Mouse (Mus musculus) thymus, adult 18-20 months (tissue): Measurements from ENCODE around the gene Efcab9.
"Not testable (repeated sequence)": the region's sequence is repeated elsewhere in the genome, so short reads cannot be mapped to it uniquely, and the experiment has no call there.

Experiments
- DNase-seq, 2 experiments: peaks; one replicate each; pipeline ENCODE4 v3.0.0; 2022; ENCODE audit warnings: mixed read lengths in 2 of 2

Efcab9 gene

GRCm38 (mm10) chr11:32535646-32536045, 3.8 kb upstream of the Efcab9 start:
- no peak for DNase-seq

GRCm38 (mm10) chr11:32534453-32535075, 2.7 kb upstream of the Efcab9 start:
- DNase-seq: no peak

- DNase-seq: peak; percentile 67 to 74
Measured at GRCm38 (mm10) chr11:32533482-32534261, 1.8 kb upstream of the Efcab9 start.

DNA sequence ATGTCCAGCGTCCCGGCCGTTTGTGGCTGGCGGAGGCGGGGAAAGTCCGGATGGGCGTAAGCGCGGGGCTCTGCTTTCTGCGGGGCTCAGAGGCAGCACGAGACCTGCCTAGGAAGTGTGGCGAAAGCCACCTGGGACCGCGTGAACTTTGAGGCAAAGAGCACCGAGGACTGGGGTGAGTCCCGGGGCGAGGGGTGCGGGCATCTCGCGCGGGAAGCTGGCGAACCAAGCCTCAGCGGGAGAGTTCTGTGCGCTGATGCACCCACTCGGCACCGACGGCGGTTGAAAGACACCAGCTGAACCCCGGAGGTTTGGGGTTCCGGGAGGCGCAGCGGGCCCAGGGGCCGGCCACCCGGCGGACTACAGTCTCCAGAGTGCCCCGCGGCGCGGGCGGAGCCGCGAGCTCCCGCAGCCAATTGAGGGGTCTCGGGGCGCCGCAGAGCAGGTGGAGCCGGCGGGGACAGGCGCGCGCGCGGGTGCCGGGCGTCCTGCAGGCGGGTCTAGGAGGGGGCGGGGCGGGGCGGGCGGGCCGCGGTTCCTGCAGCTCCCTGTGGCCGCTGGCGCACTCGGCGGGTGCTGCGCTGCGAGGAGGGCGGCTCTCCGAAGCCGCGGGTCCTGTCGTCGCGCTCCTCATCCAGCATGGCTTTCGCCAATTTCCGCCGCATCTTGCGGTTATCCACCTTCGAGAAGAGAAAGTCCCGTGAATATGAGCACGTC, 1.0 kb upstream of the Efcab9 start, which contains the start of gene Stk10:
Gene Stk10, plus strand, starts transcription at position 541 of the 717 bp plus-strand sequence.
- DNase-seq: peak; percentile 91 to 92

DNA sequence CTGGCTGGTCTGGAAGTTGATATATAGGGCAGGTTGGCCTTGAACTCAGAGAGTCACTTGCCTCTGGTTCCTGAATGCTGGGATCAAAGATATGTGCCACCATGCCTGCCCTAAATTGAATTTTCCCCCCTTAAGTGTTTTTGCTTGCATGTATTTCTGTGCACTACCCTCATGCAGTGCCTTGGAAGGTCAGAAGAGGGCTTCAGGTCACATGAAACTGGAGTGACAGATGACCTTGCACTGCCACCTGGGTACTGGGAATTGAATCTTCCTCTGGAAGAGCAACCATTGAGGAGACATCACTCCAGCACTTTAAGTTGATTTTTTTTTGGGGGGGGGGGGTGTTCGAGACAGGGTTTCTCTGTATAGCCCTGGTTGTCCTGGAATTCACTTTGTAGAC, 1.7 kb downstream of the Efcab9 start:
- DNase-seq: no peak

- DNase-seq: no peak
Measured at GRCm38 (mm10) chr11:32527006-32527405, 4.9 kb downstream of the Efcab9 start.

DNA sequence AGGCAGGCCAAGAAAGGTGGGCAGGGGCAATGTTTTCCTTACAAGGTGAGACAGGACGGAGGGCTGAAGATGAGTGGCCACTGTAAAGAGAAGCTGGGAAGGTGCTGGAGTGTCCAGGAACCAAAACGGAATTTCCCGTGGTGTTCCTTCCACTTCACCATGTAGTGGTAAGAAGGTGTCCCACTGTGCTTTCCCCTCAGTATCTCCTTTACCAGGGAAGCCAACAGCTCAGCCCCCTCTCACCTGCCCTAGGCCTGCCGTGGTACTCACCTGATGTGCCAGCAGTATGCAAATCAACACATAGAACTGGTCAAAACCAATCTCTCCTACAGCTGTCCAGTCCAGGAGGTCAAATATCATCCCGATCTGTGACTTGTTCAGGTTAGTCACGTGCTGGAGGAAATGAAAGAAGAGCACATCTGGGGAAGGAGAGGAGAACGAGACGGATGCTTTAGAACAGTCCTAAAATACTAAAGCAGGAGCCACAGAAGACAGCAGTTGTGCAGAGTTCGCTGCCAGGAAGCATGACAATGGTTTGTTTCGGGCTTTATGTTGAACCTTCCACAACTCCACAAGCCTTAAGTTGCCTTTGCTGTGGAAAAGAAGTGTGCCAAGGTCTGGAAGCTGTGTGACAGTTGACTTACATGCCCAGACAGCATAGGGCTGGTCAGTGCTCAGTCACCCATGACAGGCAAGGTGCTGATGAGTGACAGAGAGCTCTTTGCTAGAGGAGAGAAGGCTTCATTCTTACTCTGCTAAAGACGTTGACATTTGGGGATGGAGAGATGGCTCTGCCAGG, 7.6 kb downstream of the Efcab9 start:
- no peak for DNase-seq

- DNase-seq: no peak
Measured at GRCm38 (mm10) chr11:32521246-32521645, 10.6 kb downstream of the Efcab9 start.

DNA sequence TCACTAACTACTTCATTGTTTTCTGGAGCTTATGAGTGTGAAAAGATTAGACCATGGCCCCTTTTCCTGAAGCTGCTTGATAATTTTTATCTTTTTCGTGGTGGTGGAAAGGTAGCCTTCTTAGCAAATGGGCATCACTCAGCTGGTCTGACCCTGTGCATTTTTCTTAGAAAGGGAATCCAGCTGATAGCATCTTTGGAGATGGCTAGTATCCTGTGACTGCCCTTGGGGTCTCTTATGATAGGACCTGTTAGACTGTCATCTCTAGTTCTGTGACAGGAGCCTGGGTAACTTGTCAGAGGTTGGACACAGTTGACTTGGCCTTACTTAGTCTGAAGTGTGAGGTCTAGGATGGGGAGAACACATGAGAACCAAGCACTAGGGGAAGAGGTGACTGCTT, 12.5 kb downstream of the Efcab9 start:
- DNase-seq: no peak

GRCm38 (mm10) chr11:32518770-32519169, 13.1 kb downstream of the Efcab9 start:
- no peak for DNase-seq

DNA sequence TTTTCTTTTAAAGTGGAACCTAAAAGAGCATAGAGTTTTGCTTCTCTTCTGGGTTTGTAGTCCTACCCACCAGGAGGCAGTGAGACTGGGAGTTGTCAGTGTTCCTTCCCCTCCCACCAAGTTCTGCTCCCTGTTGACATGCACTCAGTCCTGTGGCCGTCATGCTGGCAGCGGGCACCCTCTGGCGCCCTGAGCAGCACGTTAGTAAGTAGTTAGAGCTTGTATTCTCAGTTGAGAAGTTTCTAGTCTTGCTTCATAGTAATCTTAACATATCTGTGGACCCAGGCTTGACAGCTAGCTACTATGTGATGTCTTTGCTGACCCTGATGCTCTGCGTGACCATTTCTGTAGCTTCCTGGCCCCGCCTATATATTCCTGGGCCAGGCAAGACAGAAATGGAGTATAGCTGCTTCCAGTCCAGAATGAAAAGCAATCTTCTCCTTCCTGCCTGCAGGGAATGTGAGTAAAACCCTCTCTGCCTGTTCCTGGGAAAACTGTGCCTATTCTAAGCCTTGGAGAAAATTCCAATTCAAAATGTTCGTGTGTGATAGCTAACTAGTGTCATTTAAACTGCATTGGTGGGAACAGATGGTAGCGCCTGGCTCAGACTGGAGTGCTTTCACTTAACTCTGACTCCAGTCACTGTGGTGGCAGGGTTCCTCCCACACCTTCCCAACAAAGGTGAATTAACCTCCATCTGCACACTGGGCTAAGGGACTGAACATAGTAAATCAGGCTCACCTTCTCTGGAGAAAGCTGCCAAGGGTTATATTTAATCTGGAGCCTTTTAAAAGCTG, 14.8 kb downstream of the Efcab9 start:
- no peak for DNase-seq

- DNase-seq: no peak
Measured at GRCm38 (mm10) chr11:32516091-32516490, 15.8 kb downstream of the Efcab9 start.

GRCm38 (mm10) chr11:32514853-32515252, 17.0 kb downstream of the Efcab9 start:
- not testable (repeated sequence) for DNase-seq

DNA sequence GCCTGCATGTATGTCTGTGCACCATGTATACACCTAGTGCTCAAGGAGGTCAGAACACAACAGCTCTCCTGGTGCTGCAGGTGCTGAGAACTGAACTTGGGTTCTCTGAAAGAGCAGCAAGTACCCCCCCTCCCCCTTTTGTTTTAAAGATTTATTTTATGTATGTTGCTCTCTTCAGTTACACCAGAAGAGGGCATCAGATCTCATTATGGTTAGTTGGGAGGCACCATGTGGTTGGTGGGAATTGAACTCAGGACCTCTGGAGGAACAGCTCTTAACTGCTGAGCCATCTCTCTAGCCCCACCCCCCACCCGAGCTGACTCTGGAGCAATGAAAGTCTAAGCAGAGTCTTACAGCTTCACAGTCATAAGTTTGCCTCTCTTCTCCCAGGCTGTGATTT, 21.0 kb downstream of the Efcab9 start:
- DNase-seq: no peak

DNA sequence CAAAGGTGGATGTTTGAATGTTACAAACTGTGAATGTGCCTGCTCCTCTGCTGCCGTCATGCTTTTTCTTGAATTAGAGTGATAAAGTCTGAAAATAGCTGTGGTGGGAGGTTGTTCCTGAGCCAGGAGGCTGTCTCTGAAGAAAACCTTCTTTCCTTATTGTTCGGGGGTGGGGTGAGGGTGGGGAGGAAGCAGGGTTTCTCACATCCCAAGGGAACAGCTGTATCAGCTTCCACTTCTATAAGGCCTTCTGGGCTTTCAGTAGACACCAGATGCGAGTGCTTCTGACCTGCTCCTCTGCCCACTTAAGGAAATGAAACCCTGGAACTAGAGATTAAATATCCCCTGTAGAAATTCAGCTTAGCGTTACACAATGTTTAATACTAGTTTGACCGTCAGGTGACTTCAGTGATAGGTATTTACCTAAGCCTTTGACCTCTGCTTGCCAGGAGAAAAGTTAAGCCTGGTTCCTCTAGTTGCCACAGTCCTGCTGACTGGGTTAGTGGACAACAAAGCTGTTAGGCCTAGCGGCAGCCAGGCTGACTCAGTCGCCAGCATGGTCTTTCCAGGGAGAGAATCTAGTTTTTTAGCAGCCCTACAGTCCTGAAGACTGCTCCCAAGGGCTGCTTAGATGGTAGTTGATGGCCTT, 26.7 kb downstream of the Efcab9 start:
- no peak for DNase-seq

- DNase-seq: no peak
Measured at GRCm38 (mm10) chr11:32503711-32504110, 28.2 kb downstream of the Efcab9 start.

DNA sequence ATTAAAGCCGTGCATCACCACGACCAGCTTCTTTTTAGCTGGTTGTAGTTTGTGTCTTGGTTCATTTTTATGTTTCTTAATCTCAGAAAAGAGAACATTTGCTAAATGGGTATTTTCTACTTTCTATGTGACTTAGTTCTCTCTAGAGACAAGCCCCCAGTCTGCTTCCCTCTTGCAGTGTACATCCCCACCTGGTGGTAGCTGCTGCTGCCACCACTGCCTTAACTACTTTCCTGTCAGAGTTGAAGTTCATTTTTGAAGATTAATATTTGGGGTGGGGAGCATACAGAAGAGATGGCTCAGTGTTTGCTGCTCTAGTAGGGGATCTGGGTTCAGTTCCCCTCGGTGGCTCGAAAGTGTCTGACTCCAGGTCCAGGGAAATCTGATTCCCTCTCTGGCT, 31.9 kb downstream of the Efcab9 start:
- DNase-seq: no peak

DNA sequence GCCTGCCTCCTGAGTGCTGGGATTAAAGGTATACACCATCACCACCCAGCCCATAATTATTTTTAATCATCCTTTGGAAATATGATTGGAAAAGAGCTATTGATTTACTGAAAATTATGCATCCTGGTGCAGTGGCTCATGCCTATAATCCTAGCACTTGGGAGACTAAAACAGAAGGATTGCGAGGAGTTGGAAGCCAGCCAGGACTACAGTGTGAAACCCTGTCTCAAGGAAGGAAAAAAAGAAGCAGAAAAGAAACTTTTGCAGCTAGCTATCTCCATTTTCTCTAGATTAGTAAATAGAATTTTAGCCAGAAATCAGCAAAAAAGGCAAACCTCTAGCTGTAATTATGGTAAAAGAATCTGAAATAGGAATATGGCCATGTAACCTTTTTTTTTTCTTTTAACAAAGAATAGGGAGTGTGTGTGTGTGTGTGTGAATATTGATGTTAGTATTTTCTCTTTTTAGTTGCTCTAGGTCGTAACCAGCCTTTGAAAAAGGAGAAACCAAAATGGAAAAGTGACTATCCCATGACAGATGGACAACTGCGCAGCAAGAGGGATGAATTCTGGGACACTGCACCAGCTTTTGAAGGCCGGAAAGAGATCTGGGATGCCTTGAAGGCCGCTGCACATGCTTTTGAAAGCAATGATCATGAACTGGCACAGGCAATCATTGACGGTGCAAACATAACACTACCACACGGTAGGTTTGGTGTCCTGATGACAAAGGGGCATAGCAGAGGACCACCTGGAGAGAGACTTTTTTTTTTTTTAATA, 32.9 kb downstream of the Efcab9 start:
- no peak for DNase-seq

DNA sequence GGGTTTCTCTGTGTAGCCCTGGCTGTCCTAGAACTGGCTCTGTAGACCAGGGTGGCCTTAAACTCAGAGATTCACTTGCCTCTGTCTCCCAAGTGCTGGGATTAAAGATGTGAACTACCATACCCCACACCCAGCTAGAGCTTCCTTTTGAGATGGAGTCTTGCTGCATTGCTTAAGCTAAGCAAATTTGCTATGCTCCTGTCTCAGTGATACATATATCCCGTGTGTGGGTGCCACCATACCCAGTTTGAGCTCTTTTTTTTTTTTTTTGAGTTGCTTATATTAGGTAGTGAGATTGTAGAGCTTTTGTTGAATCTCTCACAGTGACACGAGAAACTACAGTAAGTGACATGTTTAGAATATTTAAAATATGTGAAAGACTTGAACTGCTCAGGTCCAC, 36.6 kb downstream of the Efcab9 start:
- no peak for DNase-seq

- no peak for DNase-seq
Measured at GRCm38 (mm10) chr11:32493312-32493711, 38.6 kb downstream of the Efcab9 start.

DNA sequence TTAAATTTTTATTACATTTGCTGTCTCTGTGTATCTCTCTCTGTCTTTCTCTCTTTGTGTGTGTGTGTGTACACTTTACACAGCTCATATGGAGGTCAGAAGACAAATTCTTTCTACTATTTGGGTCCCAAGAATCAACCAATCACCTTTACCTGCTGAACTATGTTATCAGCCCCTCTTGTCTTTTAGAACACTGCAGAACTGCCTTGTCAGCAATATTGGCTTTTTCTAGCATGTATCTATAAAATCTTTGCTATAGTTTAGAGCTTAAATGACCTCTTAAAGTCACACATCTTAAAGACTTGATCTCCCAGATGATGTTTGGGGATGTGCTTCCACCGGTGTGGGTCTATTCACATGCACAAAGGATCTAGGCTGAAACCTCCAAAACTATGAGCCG, 40.8 kb downstream of the Efcab9 start:
- DNase-seq: no peak
